Mouse (Mus musculus) cerebellum, adult 2 months (tissue): Measurements from ENCODE around the gene Hsdl2. TPM values are rescaled to one million over a fixed set of nuclear protein-coding genes. Genes with fewer than 3 reads are reported as not detected.

Experiments
- DNase-seq, 2 experiments: peaks; one replicate each; pipeline ENCODE4 v3.0.0; 2021
- H3K27ac ChIP-seq: fragments of 200-500 bp; 2 replicates; pipeline ENCODE4 v1.5.1; 2012; ENCODE audit warnings: low read length, control low read depth, inconsistent platforms; ENCODE audit not compliant: insufficient read depth
- H3K27me3 ChIP-seq: fragments of 200-500 bp; 2 replicates; pipeline ENCODE4 v1.6.1; 2012; ENCODE audit warnings: inconsistent platforms, mild to moderate bottlenecking, low read length, moderate library complexity; ENCODE audit not compliant: control insufficient read depth, insufficient read depth
- H3K4me1 ChIP-seq: fragments of 200-500 bp; 2 replicates; pipeline ENCODE4 v1.6.1; 2011; ENCODE audit warnings: low read length; ENCODE audit not compliant: control insufficient read depth, insufficient read depth
- H3K4me3 ChIP-seq: fragments of 200-500 bp; replicated peaks from 2 replicates; pipeline ENCODE3; 2011; ENCODE audit warnings: mild to moderate bottlenecking, low read depth, low read length, control low read depth; ENCODE audit not compliant: insufficient read depth
- CTCF ChIP-seq: fragments of 200-500 bp; IDR thresholded peaks from 2 replicates; pipeline ENCODE4 v1.5.1; 2011; ENCODE audit warnings: low read depth, mild to moderate bottlenecking, control low read depth, low read length, moderate library complexity, borderline replicate concordance; ENCODE audit not compliant: insufficient read depth
- POLR2A ChIP-seq: fragments of 200-500 bp; IDR thresholded peaks from 2 replicates; pipeline ENCODE4 v1.6.1; 2011; ENCODE audit warnings: low read length, control low read depth, borderline replicate concordance; ENCODE audit not compliant: insufficient read depth
- WGBS: fragments of 180-500 bp; shearing (Covaris S2); methylation state at CpG from one replicate; pipeline ENCODE4 v1.1.7; 2018; 5-methylcytosine and 5-hydroxymethylcytosine counted together
- polyA plus RNA-seq: library from polyadenylated mRNA; depleted of rRNA; stranded (reverse); fragments of >200 nt; gene quantifications from 2 replicates; pipeline ENCODE4 v1.2.3, GENCODE M21; 2012; rRNA removed

Hsdl2 gene
- polyA plus RNA-seq, 1 experiment: 59.0 TPM

DNA sequence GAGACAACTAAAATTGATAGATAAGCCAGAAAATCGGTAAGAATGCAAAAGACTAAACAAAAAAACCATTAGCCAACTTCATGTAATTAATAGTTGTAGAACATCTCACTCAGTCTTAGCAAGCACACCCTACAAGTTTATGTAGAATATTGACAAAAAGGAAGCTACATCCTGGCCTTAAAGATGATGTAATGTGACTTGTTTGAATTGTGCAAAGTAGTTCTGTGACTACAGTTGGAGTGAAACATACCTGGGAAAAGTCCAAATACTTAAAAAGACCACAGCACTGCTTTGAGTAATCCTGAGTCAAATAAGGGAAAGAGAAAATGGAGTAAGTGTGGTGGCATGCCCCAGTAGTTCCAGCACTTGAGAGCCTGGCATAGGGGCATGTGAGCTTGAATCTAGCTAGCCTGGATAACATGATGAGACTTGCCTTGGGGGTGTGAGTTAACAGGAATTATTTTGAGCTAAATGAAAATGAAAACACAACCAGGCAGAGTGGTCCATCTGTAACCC, 70.9 kb downstream of the Hsdl2 start:
- no peaks in the 10 kb centered on the region for H3K27me3 ChIP-seq
- 95% methylated on average over 1 of the region's 1 CpGs for WGBS
- H3K4me3 ChIP-seq: no peak overlapping the region
- H3K4me1 ChIP-seq: peaks cover 4% of the 10 kb centered on the region; the same call in 1 of the 2 replicates
- no peak overlapping the region for H3K27ac ChIP-seq
- TF ChIP-seq POLR2A (no peak), CTCF (no peak)
- no peak for DNase-seq

DNA sequence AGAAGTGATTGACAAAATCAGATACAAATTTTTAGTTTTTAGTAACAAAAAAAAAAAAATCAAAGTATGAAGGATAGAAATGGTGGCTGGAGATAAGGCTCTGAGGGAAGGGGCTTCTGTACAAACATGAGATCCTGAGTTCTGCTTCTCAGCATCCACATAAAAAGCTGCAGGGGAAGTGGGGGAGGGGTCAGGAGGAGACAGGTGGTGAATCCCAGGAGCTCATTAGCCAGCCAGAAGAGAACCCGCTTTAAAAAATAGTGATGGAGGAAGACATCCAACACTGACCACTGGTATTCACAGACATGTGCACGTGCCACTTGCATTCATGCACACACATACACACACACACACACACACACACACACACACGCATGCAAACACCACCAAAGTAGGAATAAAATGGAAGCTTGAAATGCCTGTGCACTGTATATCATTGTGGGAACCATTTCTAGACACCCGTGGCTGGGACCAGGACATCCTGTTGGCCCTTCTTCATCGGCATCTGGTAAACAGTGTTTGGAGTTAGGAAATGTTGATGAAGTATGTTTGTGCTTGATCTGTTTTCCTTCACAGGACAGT, 74.8 kb downstream of the Hsdl2 start:
- no peak for TF ChIP-seq CTCF
- TF ChIP-seq POLR2A: no peak
- DNase-seq: peak; percentile 21 to 51
- H3K27me3 ChIP-seq: no peaks in the 10 kb centered on the region
- peaks cover 4% of the 10 kb centered on the region; the same call in 1 of the 2 replicates for H3K4me1 ChIP-seq
- 33% methylated on average over 5 of the region's 5 CpGs for WGBS
- no peak overlapping the region for H3K4me3 ChIP-seq
- H3K27ac ChIP-seq: peak overlapping the region; percentile 11; the same call in 1 of the 2 replicates

DNA sequence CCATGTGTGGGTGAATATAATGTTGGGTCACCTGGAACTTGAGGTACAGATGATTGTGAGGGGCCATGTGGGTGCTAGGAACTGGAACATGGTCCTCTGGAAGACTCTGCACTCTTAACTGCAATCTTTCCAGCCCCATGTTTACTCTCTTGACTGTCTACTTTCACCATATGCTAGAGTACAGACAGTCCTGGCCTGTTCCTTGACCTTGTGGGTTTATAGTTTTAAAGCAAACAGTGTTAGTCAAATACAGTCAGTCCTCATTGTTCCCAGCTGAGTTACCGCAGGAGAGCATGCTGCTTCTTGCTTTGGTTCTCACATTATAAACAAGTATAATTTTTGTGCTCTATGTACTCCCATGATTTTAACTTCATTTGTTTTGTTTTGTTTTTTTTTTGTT, 80.8 kb downstream of the Hsdl2 start:
- no peak overlapping the region for H3K4me3 ChIP-seq
- H3K4me1 ChIP-seq: no peaks in the 10 kb centered on the region
- H3K27ac ChIP-seq: no peak overlapping the region
- no peak for DNase-seq
- no peaks in the 10 kb centered on the region for H3K27me3 ChIP-seq
- TF ChIP-seq CTCF (no peak), POLR2A (no peak)
- WGBS: 96% methylated on average over 1 of the region's 1 CpGs

DNA sequence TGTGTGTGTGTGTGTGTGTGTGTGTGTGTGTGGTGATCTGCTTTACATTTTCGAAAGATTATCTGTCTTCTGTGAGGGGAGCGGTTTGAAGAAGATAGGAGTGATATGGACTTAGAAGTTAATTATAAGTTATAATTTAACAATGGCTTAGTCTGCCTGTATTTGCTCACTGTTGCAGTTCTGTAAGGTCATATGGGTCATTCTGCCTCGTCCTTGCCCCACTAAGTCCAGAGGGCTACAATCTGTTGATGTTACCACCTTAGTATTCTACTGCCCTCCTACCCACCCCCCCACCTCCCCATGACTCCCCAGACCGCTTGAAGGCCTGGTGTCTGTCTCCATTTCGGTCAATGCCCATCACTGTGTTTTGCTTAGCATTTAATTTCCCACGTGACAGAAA, 82.1 kb downstream of the Hsdl2 start:
- Histone ChIP-seq H3K27ac (no peak overlapping the region), H3K4me1 (no peaks in the 10 kb centered on the region), H3K4me3 (no peak overlapping the region), H3K27me3 (no peaks in the 10 kb centered on the region)
- TF ChIP-seq POLR2A (no peak), CTCF (no peak)
- DNase-seq: no peak
- WGBS: 98% methylated on average over 6 of the region's 6 CpGs

DNA sequence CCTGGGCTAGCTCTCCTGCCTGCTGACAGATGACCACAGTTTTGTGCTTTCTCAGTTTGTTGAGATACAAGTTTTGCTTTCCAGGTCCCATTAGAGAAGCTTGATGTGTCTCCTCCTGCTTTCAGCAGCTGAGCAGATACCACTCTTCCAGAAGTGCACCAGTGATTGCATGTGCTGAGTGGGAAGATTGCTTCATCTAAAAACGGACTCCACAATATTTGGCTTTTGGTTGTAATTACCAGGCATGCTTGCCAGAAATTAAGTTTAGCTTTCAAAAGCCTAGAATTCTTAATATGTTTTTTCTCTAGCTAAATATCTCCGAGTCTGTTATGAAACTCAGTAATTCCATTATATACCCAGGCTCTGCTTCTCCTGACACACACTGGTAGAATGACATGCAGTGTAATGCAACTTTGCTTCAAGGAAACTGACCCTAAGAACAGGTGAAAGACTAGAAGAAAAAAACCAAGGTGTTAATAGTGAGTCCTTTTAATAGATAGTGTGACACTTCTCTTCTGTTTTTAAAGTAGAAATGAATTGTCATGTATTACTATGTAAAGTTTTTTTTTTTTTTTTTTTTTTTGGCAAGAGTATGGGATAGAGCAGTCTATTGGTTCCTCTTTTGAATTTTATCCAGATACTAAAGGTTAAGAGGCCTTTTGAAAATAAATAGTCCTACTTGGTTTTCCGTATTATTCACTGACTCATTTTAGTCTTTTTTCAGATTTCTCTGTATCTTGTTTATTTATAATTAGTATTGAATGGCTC, 85.4 kb downstream of the Hsdl2 start:
- Histone ChIP-seq H3K4me3 (no peak overlapping the region), H3K27ac (no peak overlapping the region), H3K27me3 (no peaks in the 10 kb centered on the region), H3K4me1 (no peaks in the 10 kb centered on the region)
- 76% methylated on average over 3 of the region's 3 CpGs for WGBS
- DNase-seq: no peak
- TF ChIP-seq POLR2A (no peak), CTCF (no peak)

DNA sequence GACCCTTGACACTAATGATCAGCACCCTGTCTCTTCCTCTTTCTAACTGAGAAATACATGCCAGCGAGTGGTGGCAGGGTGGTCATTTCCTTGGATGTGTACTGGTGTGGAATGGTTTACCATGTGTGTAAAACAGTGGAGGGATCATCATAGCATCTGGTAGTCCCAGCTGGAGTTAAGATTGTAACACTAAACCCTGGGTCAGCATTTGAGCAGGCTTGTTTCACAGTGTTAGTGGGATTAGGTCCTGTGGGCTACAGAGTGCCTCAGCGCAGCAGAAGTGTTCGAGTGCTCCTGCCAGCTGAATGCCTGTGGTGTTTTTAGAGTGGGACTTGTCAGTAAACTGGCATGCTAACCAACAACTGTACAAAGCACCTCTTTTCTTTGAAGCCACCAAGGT, 86.7 kb downstream of the Hsdl2 start:
- TF ChIP-seq CTCF: no peak
- no peak for TF ChIP-seq POLR2A
- H3K27ac ChIP-seq: no peak overlapping the region

More for the DNA sequence above, 86.7 kb downstream of the Hsdl2 start:
- no peak overlapping the region for H3K4me3 ChIP-seq
- H3K27me3 ChIP-seq: no peaks in the 10 kb centered on the region
- no peak for DNase-seq
- H3K4me1 ChIP-seq: no peaks in the 10 kb centered on the region
- WGBS: 41% methylated on average over 3 of the region's 3 CpGs

Other genes starting within 250 kb of the Hsdl2 start
- gene Susd1, start 142.9 kb upstream of the Hsdl2 start, polyA plus RNA-seq: 3.5 and 4.0 TPM in 2 replicates
- 6.0 and 6.7 TPM in 2 replicates for gene Ptbp3, start 32.2 kb upstream of the Hsdl2 start, polyA plus RNA-seq
- 8.8 and 10.4 TPM in 2 replicates for gene E130308A19Rik, start 44.6 kb downstream of the Hsdl2 start, polyA plus RNA-seq
- 22.5 and 23.3 TPM in 2 replicates for gene Inip, start 220.0 kb downstream of the Hsdl2 start, polyA plus RNA-seq
- 24.7 and 26.1 TPM in 2 replicates for gene Snx30, start 224.3 kb downstream of the Hsdl2 start, polyA plus RNA-seq